Mouse (Mus musculus) layer of hippocampus, postnatal 25 days (tissue): ENCODE measurements at regions not wholly inside any gene's neighbourhood (a gene's known extent, or its start where the extent isn't known, plus 50 kb on each side); places are given as distances from the start of the nearest gene placed in this dataset.

Experiments used
- DNase-seq, 2 experiments: peaks; one replicate each; pipeline ENCODE4 v3.0.0; 2022; ENCODE audit warnings: mixed read lengths in 2 of 2, low spot score in 1 of 2; ENCODE audit errors: extremely low spot score in 1 of 2

DNA sequence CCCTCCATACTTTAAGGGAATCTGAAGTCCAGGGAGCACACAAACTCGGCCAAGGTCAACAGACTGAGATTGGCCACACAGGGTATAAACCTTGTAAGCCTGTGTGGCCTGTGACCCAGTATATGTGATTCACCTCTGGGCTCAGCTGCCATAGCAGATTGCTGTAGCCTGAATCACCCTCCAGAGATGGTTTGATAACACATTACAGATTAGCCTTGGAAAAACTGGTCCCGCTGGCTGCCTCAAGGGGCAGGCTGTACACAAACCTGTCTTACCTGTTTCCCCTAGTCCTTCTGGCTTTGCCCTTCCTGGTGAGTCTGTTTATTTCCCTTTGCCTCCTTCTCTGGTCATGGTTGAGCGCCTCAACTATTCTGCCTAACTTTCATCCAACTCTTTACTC is 91.0 kb upstream of the Gm9972 start:
- DNase-seq, result no peak

DNA sequence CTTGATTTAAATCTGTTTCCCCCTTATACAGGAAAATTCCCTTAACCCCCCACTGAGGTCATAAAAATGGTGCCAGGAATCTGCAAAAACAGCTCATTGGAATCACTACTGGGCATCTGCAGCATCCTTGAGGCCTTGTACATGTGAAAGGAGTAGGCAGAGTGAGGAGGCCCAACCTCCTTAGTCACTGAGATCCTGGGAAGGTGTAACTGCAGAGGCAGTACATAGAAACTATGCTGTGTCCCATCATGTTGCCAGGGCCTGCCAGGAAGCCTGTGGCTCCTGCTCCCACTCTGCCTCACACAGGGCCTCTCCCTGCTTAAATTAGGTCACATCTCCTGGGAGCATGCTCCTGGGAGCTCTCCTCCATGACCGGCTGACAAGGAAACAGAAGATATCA is 85.7 kb upstream of the Gm9972 start:
- no peak for DNase-seq

DNA sequence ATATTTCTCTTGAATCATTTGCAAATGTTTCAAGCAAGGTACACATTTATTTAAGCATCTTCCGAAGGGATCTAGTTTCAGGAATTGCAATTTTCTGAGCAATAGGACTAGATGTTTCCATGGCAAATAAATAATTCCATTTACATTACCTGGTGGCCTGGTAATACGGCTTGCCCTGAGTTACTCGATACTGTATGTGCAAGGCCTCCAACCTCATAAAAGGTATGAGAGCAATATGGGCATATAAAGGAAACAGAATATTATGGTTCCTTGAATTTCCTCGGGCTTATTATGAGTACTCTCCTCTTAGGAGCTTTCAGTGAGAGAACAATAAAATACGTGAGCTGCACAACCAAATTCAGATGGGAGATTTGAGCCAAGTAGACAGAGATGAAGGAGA is 81.4 kb upstream of the Gm9972 start:
- no peak for DNase-seq

DNA sequence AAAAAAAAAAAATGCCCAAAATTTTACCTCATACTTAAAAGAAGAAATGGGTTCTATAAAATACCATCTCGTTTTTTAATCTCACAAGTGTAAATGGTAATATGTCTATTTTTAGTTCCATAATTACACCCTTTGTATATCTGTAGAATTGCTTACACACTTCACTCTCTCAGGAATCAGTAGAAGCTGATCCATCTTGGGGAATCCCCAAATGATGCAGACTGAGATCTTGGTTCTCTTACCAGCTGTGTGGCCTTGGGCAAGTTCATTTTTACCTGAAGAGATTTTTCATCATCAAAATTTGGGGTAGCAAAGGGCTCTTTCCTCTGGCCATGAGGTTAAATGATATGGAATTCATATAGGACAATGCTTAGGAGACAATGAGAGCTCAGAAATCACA is 69.8 kb upstream of the Gm9972 start:
- DNase-seq, result no peak

DNA sequence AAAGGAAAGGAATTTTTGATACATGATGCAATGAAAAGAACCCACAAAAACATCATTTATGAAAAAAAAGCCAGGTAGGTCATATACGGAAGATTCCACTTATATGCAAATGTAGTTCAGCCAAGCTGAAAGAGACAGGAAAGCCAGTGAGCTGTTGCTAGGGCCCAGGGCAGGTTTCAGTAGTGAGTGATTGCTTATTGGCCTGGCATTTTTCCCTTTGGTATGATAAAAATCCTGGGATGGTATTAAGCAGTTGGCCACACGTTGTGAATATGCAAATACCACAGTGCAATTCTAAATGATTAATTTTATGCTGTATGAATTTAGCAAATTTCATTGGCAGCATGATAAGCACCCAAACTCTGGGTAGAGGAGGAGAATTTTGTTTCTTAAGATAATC is 57.3 kb upstream of the Gm9972 start:
- no peak for DNase-seq
